Mouse (Mus musculus): ENCODE measurements around the gene Gpr150.
A peak's percentile ranks its signal among the peaks of the same experiment; 100 is the strongest.

Gpr150 gene

GRCm38 (mm10) chr13:76056896-76057266 is at the start of gene Gpr150:
Gpr150 (minus strand) TSS chr13:76056996.
- no peak for DNase-seq (ENCODE audit: extremely low spot score, low read depth, low spot score)

- no peak for DNase-seq (ENCODE audit: extremely low spot score, low read depth, low spot score)
These were observed 45.2 kb upstream of the Gpr150 start for GRCm38 (mm10) chr13:76101989-76102388.

- DNase-seq (ENCODE audit: extremely low spot score, low read depth, low spot score) = peak; percentile 94
These were observed 41.9 kb upstream of the Gpr150 start, which contains the start of the genes Arsk and Ttc37 for GRCm38 (mm10) chr13:76098493-76099303. Arsk (minus strand) TSS chr13:76098660. Ttc37 (plus strand) TSS chr13:76098734.

- peak; percentile 8 for DNase-seq (ENCODE audit: extremely low spot score, low read depth, low spot score)
These were observed 41.3 kb upstream of the Gpr150 start for GRCm38 (mm10) chr13:76098116-76098492.

GRCm38 (mm10) chr13:76074323-76074722 is 17.5 kb upstream of the Gpr150 start:
- DNase-seq (ENCODE audit: extremely low spot score, low read depth, low spot score) = no peak

- no peak for DNase-seq (ENCODE audit: extremely low spot score, low read depth, low spot score)
These were observed 7.7 kb upstream of the Gpr150 start for GRCm38 (mm10) chr13:76064363-76064945.

GRCm38 (mm10) chr13:76063548-76063947 is 6.8 kb upstream of the Gpr150 start:
- DNase-seq (ENCODE audit: extremely low spot score, low read depth, low spot score) = no peak

- DNase-seq (ENCODE audit: extremely low spot score, low read depth, low spot score) = no peak
These were observed 5.8 kb upstream of the Gpr150 start for GRCm38 (mm10) chr13:76062569-76062968.

GRCm38 (mm10) chr13:76062126-76062525 is 5.3 kb upstream of the Gpr150 start:
- no peak for DNase-seq (ENCODE audit: extremely low spot score, low read depth, low spot score)

GRCm38 (mm10) chr13:76059591-76059990 is 2.8 kb upstream of the Gpr150 start:
- DNase-seq (ENCODE audit: extremely low spot score, low read depth, low spot score) = no peak

- DNase-seq (ENCODE audit: extremely low spot score, low read depth, low spot score) = no peak
These were observed 672 bp upstream of the Gpr150 start for GRCm38 (mm10) chr13:76057267-76058069.

- DNase-seq (ENCODE audit: extremely low spot score, low read depth, low spot score) = no peak
These were observed 503 bp downstream of the Gpr150 start for GRCm38 (mm10) chr13:76056261-76056724.

- no peak for DNase-seq (ENCODE audit: extremely low spot score, low read depth, low spot score)
These were observed 1.2 kb downstream of the Gpr150 start for GRCm38 (mm10) chr13:76055391-76056232.

GRCm38 (mm10) chr13:76044971-76045370 is 11.8 kb downstream of the Gpr150 start:
- no peak for DNase-seq (ENCODE audit: extremely low spot score, low read depth, low spot score)

- no peak for DNase-seq (ENCODE audit: extremely low spot score, low read depth, low spot score)
These were observed 14.3 kb downstream of the Gpr150 start for GRCm38 (mm10) chr13:76042455-76042854.

GRCm38 (mm10) chr13:76024588-76024987 is 32.2 kb downstream of the Gpr150 start:
- no peak for DNase-seq (ENCODE audit: extremely low spot score, low read depth, low spot score)

- no peak for DNase-seq (ENCODE audit: extremely low spot score, low read depth, low spot score)
These were observed 35.0 kb downstream of the Gpr150 start for GRCm38 (mm10) chr13:76021782-76022181.

GRCm38 (mm10) chr13:76018844-76019400 is 37.9 kb downstream of the Gpr150 start:
- DNase-seq (ENCODE audit: extremely low spot score, low read depth, low spot score) = no peak

- peak; percentile 87 for DNase-seq (ENCODE audit: extremely low spot score, low read depth, low spot score)
These were observed 38.6 kb downstream of the Gpr150 start, which contains the start of gene Rfesd for GRCm38 (mm10) chr13:76017974-76018843. Rfesd (minus strand) TSS chr13:76018719.
